Mouse (Mus musculus): ENCODE measurements around the gene H3f3a.

H3f3a gene

GRCm38 (mm10) chr1:180762180-180762579 lies 51.6 kb downstream of the H3f3a start:
- DNase-seq (ENCODE audit: low spot score): no peak

- no peak for DNase-seq (ENCODE audit: low spot score)
Observed at GRCm38 (mm10) chr1:180757956-180758520, 55.7 kb downstream of the H3f3a start.

GRCm38 (mm10) chr1:180757252-180757955 lies 56.3 kb downstream of the H3f3a start:
- DNase-seq (ENCODE audit: low spot score): no peak

- no peak for DNase-seq (ENCODE audit: low spot score)
Observed at GRCm38 (mm10) chr1:180756711-180757110, 57.0 kb downstream of the H3f3a start.

GRCm38 (mm10) chr1:180754376-180754775 lies 59.4 kb downstream of the H3f3a start:
- DNase-seq (ENCODE audit: low spot score): no peak

- DNase-seq (ENCODE audit: low spot score): no peak
Observed at GRCm38 (mm10) chr1:180752115-180752514, 61.6 kb downstream of the H3f3a start.

Data from MN1 (cell line).